Mouse (Mus musculus) olfactory bulb, adult 2 months (tissue): ENCODE measurements at regions not wholly inside any gene's neighbourhood (a gene's known extent, or its start where the extent isn't known, plus 50 kb on each side); places are given as distances from the start of the nearest gene placed in this dataset.

Source experiments
- CTCF ChIP-seq: fragments of 200-500 bp; IDR thresholded peaks from 2 replicates; pipeline ENCODE4 v1.5.1; 2012; ENCODE audit warnings: low read depth, mild to moderate bottlenecking, low read length, moderate library complexity; ENCODE audit not compliant: insufficient read depth
- POLR2A ChIP-seq: fragments of 200-500 bp; IDR thresholded peaks from 2 replicates; pipeline ENCODE4 v1.6.1; 2012; ENCODE audit warnings: mild to moderate bottlenecking, low read depth, low read length, moderate library complexity; ENCODE audit not compliant: insufficient read depth

GRCm38 (mm10) chr15:27304256-27304655, 162.2 kb upstream of the Ank start:
- no peak for TF ChIP-seq CTCF
- TF ChIP-seq POLR2A = no peak
